Mouse (Mus musculus): ENCODE measurements around the gene Trabd2b.
A peak's percentile ranks its signal among the peaks of the same experiment; 100 is the strongest.

Gene Trabd2b

GRCm38 (mm10) chr4:114492157-114492556 is 85.6 kb downstream of the Trabd2b start:
- DNase-seq (ENCODE audit: inconsistent ontology term), result no peak

GRCm38 (mm10) chr4:114494035-114494434 is 87.5 kb downstream of the Trabd2b start:
- no peak for DNase-seq (ENCODE audit: inconsistent ontology term)

GRCm38 (mm10) chr4:114495688-114496426 is 89.3 kb downstream of the Trabd2b start:
- DNase-seq (ENCODE audit: inconsistent ontology term), result no peak

- DNase-seq (ENCODE audit: inconsistent ontology term), result no peak
These were observed 93.1 kb downstream of the Trabd2b start for GRCm38 (mm10) chr4:114499650-114500049.

GRCm38 (mm10) chr4:114500317-114500716 is 93.8 kb downstream of the Trabd2b start:
- DNase-seq (ENCODE audit: inconsistent ontology term), result no peak

- no peak for DNase-seq (ENCODE audit: inconsistent ontology term)
These were observed 94.5 kb downstream of the Trabd2b start for GRCm38 (mm10) chr4:114501048-114501447.

- DNase-seq (ENCODE audit: inconsistent ontology term), result no peak
These were observed 95.1 kb downstream of the Trabd2b start for GRCm38 (mm10) chr4:114501611-114502010.

GRCm38 (mm10) chr4:114504227-114505041 is 97.9 kb downstream of the Trabd2b start:
- DNase-seq (ENCODE audit: inconsistent ontology term), result no peak

GRCm38 (mm10) chr4:114509601-114510000 is 103.1 kb downstream of the Trabd2b start:
- DNase-seq (ENCODE audit: inconsistent ontology term), result no peak

- DNase-seq (ENCODE audit: inconsistent ontology term), result no peak
These were observed 105.1 kb downstream of the Trabd2b start for GRCm38 (mm10) chr4:114511649-114512048.

- no peak for DNase-seq (ENCODE audit: inconsistent ontology term)
These were observed 106.6 kb downstream of the Trabd2b start for GRCm38 (mm10) chr4:114513149-114513548.

GRCm38 (mm10) chr4:114515330-114515771 is 108.8 kb downstream of the Trabd2b start:
- no peak for DNase-seq (ENCODE audit: inconsistent ontology term)

GRCm38 (mm10) chr4:114516651-114517050 is 110.1 kb downstream of the Trabd2b start:
- peak; percentile 25 for DNase-seq (ENCODE audit: inconsistent ontology term)

- DNase-seq (ENCODE audit: inconsistent ontology term), result no peak
These were observed 111.5 kb downstream of the Trabd2b start for GRCm38 (mm10) chr4:114518061-114518460.

- no peak for DNase-seq (ENCODE audit: inconsistent ontology term)
These were observed 112.0 kb downstream of the Trabd2b start for GRCm38 (mm10) chr4:114518571-114518970.

- DNase-seq (ENCODE audit: inconsistent ontology term), result no peak
These were observed 112.8 kb downstream of the Trabd2b start for GRCm38 (mm10) chr4:114519321-114519720.

- DNase-seq (ENCODE audit: inconsistent ontology term), result no peak
These were observed 113.4 kb downstream of the Trabd2b start for GRCm38 (mm10) chr4:114519966-114520365.

GRCm38 (mm10) chr4:114523335-114524188 is 117.0 kb downstream of the Trabd2b start:
- DNase-seq (ENCODE audit: inconsistent ontology term), result no peak

GRCm38 (mm10) chr4:114531591-114531990 is 125.1 kb downstream of the Trabd2b start:
- no peak for DNase-seq (ENCODE audit: inconsistent ontology term)

GRCm38 (mm10) chr4:114533894-114534754 is 127.6 kb downstream of the Trabd2b start:
- DNase-seq (ENCODE audit: inconsistent ontology term), result no peak
